Mouse (Mus musculus): ENCODE measurements at regions not wholly inside any gene's neighbourhood (a gene's known extent, or its start where the extent isn't known, plus 50 kb on each side); places are given as distances from the start of the nearest gene placed in this dataset.

GRCm38 (mm10) chr14:72865531-72865930 is 155.7 kb upstream of the Fndc3a start:
- no peak for TF ChIP-seq CTCF (IDR thresholded peaks at IDR 0.05; ENCODE audit: low read depth)
- TF ChIP-seq EP300 (IDR thresholded peaks at IDR 0.05; ENCODE audit: low read depth) = no peak

Data from liver, postnatal 0 days (tissue).